Mouse (Mus musculus) stomach, postnatal 0 days (tissue): ENCODE data around the gene Ifnl2.

Experiments used
- CTCF ChIP-seq: IDR thresholded peaks from 2 replicates; pipeline ENCODE4 v1.5.1; 2016; ENCODE audit warnings: antibody characterized with exemption, low read depth, mild to moderate bottlenecking, moderate library complexity
- EP300 ChIP-seq: optimal IDR thresholded peaks from 2 replicates; pipeline ENCODE3; 2016; ENCODE audit warnings: antibody characterized with exemption

- TF ChIP-seq CTCF (no peak), EP300 (no peak)
Observed at GRCm38 (mm10) chr7:28544051-28544601, 33.9 kb upstream of the Ifnl2 start.
